Mouse (Mus musculus) gastrocnemius, adult 2 months (tissue): ENCODE data around the gene Tmem109. TPM values are rescaled to one million over a fixed set of nuclear protein-coding genes. Genes with fewer than 3 reads are reported as not detected.

ENCODE experiments used
- DNase-seq: peaks from one replicate; pipeline ENCODE4 v3.0.0; 2022
- H3K27ac ChIP-seq: fragments of 200-600 bp; 2 replicates; pipeline ENCODE4 v1.8.1; 2022; ENCODE audit warnings: mild to moderate bottlenecking
- H3K4me3 ChIP-seq: fragments of 200-600 bp; 2 replicates; pipeline ENCODE4 v1.8.1; 2022; ENCODE audit warnings: mild to moderate bottlenecking, moderate library complexity
- CTCF ChIP-seq: fragments of 200-600 bp; IDR thresholded peaks from 2 replicates; pipeline ENCODE4 v1.8.1; 2022; ENCODE audit warnings: antibody characterized with exemption, mild to moderate bottlenecking, moderate library complexity
- intact Hi-C: fragments of 180-260 bp; cut with DNase I; formaldehyde crosslinking; loops from one replicate; pipeline ENCODE4 v1.15.1; 2025
- total RNA-seq, 2 experiments: library from RNA; stranded (reverse); gene quantifications; 2 replicates each; pipeline ENCODE4 v1.2.3; 2021

The Tmem109 gene
- total RNA-seq, 2 experiments from 2014 or later, result 227 to 255 TPM

DNA sequence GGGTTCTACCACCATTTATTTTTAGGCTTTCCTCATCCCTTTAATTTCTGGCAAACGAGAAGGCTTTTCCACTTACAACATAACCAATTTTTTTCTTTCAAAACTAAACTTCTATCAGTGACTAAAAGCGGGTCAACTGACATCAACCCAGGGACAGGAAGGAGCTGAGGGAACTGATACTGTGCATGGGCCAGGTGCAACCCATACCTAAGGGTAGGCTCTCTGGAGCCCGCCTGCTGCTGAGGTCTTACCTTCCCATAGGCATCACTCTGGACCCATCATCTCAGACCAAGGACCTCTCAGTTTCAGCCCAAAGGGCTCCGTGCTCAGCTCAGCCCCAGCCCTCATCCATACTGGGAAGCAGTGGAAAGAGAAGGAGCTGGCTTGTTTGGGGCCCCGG, 53.5 kb downstream of the Tmem109 start:
- no peak overlapping the region for H3K27ac ChIP-seq
- intact Hi-C loops, result no loop called here
- TF ChIP-seq CTCF, result no peak

DNA sequence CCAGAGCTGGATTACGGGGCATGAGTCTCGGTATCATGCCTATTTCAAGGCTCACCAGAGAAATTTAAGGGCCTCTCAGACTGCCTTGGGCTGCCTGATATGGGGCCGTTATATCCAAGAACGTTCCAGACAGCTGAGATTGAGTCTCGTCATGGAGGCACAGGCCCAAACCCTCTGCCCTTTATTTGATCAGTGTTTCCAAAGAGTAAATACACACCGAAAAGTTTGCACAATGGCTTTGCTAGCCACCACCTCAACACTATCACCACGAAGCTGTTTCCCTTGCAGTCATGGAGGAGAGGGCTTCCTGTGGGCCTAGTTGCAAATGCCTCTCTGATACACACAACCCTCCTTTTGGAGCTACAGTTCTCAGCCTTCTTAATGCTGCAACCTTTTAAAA, 57.7 kb downstream of the Tmem109 start:
- H3K27ac ChIP-seq, result no peak overlapping the region
- intact Hi-C loops, result no loop called here
- H3K4me3 ChIP-seq, result no peak overlapping the region
- TF ChIP-seq CTCF, result no peak
- no peak for DNase-seq

More for the DNA sequence above, 53.5 kb downstream of the Tmem109 start:
- DNase-seq, result no peak
- H3K4me3 ChIP-seq, result no peak overlapping the region

- DNase-seq, result no peak
- no peak for TF ChIP-seq CTCF
- Histone ChIP-seq H3K27ac (no peak overlapping the region), H3K4me3 (no peak overlapping the region)
- intact Hi-C loops, result no loop called here
Measured at GRCm38 (mm10) chr19:10822534-10822933, 59.3 kb downstream of the Tmem109 start.

GRCm38 (mm10) chr19:10821319-10821718, 60.5 kb downstream of the Tmem109 start:
- Histone ChIP-seq H3K27ac (no peak overlapping the region), H3K4me3 (no peak overlapping the region)
- no peak for TF ChIP-seq CTCF
- no peak for DNase-seq
- intact Hi-C loops, result no loop called here

Other genes starting within 250 kb of the Tmem109 start
- not detected for gene Vwce, start 247.8 kb downstream of the Tmem109 start, total RNA-seq
- gene Pga5, start 203.9 kb downstream of the Tmem109 start, total RNA-seq, result not detected
- 10 to 100 TPM; 20.7 to 26.3 TPM for gene Vps37c, start 193.3 kb downstream of the Tmem109 start, total RNA-seq
- gene Cd5, start 143.0 kb downstream of the Tmem109 start, total RNA-seq, result not detected
- gene Cd6, start 51.9 kb downstream of the Tmem109 start, total RNA-seq, result not detected
- under 1 TPM; 0.31 to 0.53 TPM for gene Slc15a3, start 42.3 kb downstream of the Tmem109 start, total RNA-seq
- 1 to 10 TPM; 2.8 to 7.2 TPM for gene Tmem132a, start 12.1 kb downstream of the Tmem109 start, total RNA-seq
- gene Prpf19, start 13.2 kb upstream of the Tmem109 start, total RNA-seq, result 100 to 1,000 TPM; 150 to 184 TPM
- not detected for gene Zp1, start 38.6 kb upstream of the Tmem109 start, total RNA-seq
- gene Ptgdr2, start 55.2 kb upstream of the Tmem109 start, total RNA-seq, result not detected
- gene Ccdc86, start 67.3 kb upstream of the Tmem109 start, total RNA-seq, result 10 to 100 TPM; 13.2 to 16.5 TPM
- gene Ms4a10, start 92.7 kb upstream of the Tmem109 start, total RNA-seq, result not detected
- gene Ms4a15, start 111.2 kb upstream of the Tmem109 start, total RNA-seq, result not detected
- not detected for gene Ms4a18, start 136.0 kb upstream of the Tmem109 start, total RNA-seq
- gene Ms4a8a, start 199.1 kb upstream of the Tmem109 start, total RNA-seq, result 1 to 10 TPM in 1 of 2 experiments, under 1 TPM in 1; 0.66 to 1.3 TPM
- not detected for gene 1700017D01Rik, start 248.9 kb upstream of the Tmem109 start, total RNA-seq